In genomic region chr17:67396205-67396604, GRCm38 (mm10) we compare ENCODE assay signal across 21 mouse cellular contexts.
"Had no signal": no experiment of that assay in that cellular context is flagged by ENCODE, and none has a peak within 500 bp of the region (broad histone marks: within the 10 kb centered on the region; RNA-seq: fewer than 3 reads in every experiment).

No protein-coding gene starts in this region.

- H3K27me3 ChIP-seq: liver, embryonic 15.5 days; lung, embryonic 15.5 days; megakaryocyte, embryonic 14.5 days; midbrain, embryonic 12.5 days; neural tube, embryonic 13.5 days; neural tube, embryonic 15.5 days had no signal

- H3K4me3 ChIP-seq: liver, embryonic 15.5 days; lung, embryonic 15.5 days; megakaryocyte, embryonic 14.5 days; midbrain, embryonic 12.5 days; myocyte; neural tube, embryonic 13.5 days; neural tube, embryonic 15.5 days had no signal

- DNase-seq: liver, postnatal 0 days; lung, adult 2 months; lung, postnatal 14 days; lung, postnatal 36 days; midbrain, embryonic 14.5 days; retina, postnatal 1 day; right cerebral cortex, postnatal 4 days; spleen, adult 18-20 months; thymus, adult 2 months; thymus, postnatal 25 days; thymus, postnatal 4 days had no signal

- H3K36me3 ChIP-seq: liver, embryonic 15.5 days; lung, embryonic 15.5 days; midbrain, embryonic 12.5 days; neural tube, embryonic 13.5 days; neural tube, embryonic 15.5 days had no signal

- ATAC-seq: liver, postnatal 0 days; lung, postnatal 0 days; midbrain, embryonic 16.5 days had no signal

- H3K27ac ChIP-seq: liver, embryonic 15.5 days; lung, embryonic 15.5 days; macrophage; midbrain, embryonic 12.5 days; neural tube, embryonic 13.5 days; neural tube, embryonic 15.5 days had no signal

- H3K9me3 ChIP-seq: liver, embryonic 15.5 days; lung, embryonic 15.5 days; midbrain, embryonic 12.5 days; neural tube, embryonic 13.5 days; neural tube, embryonic 15.5 days had no signal

- H3K4me1 ChIP-seq: liver, embryonic 15.5 days; lung, embryonic 15.5 days; megakaryocyte, embryonic 14.5 days; midbrain, embryonic 12.5 days; neural tube, embryonic 13.5 days; neural tube, embryonic 15.5 days had no signal
